Mouse (Mus musculus) midbrain, embryonic 11.5 days (tissue): ENCODE measurements around the gene Cbx8. TPM values are rescaled to one million over a fixed set of nuclear protein-coding genes. Genes with fewer than 3 reads are reported as not detected.
A peak's percentile ranks its signal among the peaks of the same experiment; 100 is the strongest.

Experiments
- ATAC-seq: fragments of 200-750 bp; cut with Nextera tagmentation; 2 replicates; pipeline ENCODE4 v1.8.0; 2017; ENCODE audit warnings: moderate TSS enrichment, moderate library complexity; ENCODE audit not compliant: low FRiP score
- DNase-seq: peaks from one replicate; pipeline ENCODE4 v3.0.0; 2015; ENCODE audit warnings: low spot score; ENCODE audit errors: missing footprints
- H3K27ac ChIP-seq: fragments of 300-500 bp; sonication (generic); 2 replicates; pipeline ENCODE4 v1.5.1; 2014; ENCODE audit warnings: low read depth, low read length
- H3K27me3 ChIP-seq: fragments of 300-500 bp; sonication (generic); 2 replicates; pipeline ENCODE4 v1.6.1; 2014; ENCODE audit warnings: mild to moderate bottlenecking, low read length, moderate library complexity, mixed read lengths; ENCODE audit not compliant: control insufficient read depth, insufficient read depth
- H3K36me3 ChIP-seq: fragments of 300-500 bp; sonication (generic); 2 replicates; pipeline ENCODE4 v1.6.1; 2014; ENCODE audit warnings: mild to moderate bottlenecking, low read length, moderate library complexity, mixed read lengths; ENCODE audit not compliant: control insufficient read depth, insufficient read depth
- H3K4me1 ChIP-seq: fragments of 300-500 bp; sonication (generic); 2 replicates; pipeline ENCODE4 v1.6.1; 2014; ENCODE audit warnings: low read length; ENCODE audit not compliant: control insufficient read depth, insufficient read depth
- H3K4me2 ChIP-seq: fragments of 300-500 bp; sonication (generic); 2 replicates; pipeline ENCODE4 v1.6.1; 2014; ENCODE audit warnings: mild to moderate bottlenecking, moderate library complexity
- H3K4me3 ChIP-seq: fragments of 300-500 bp; sonication (generic); 2 replicates; pipeline ENCODE4 v1.5.1; 2014; ENCODE audit warnings: low read depth, low read length
- H3K9ac ChIP-seq: fragments of 300-500 bp; sonication (generic); 2 replicates; pipeline ENCODE4 v1.6.1; 2014; ENCODE audit warnings: low read length
- H3K9me3 ChIP-seq: fragments of 300-500 bp; sonication (generic); 2 replicates; pipeline ENCODE4 v1.6.1; 2016; ENCODE audit warnings: low read length; ENCODE audit not compliant: control insufficient read depth
- WGBS: fragments of 180-500 bp; shearing (Covaris S2); extraction: QIAGEN DNeasy Blood & Tissue Kit; methylation state at CpG from one replicate; pipeline ENCODE4 v1.1.7; 2014; 5-methylcytosine and 5-hydroxymethylcytosine counted together
- polyA plus RNA-seq: library from polyadenylated mRNA; unstranded; fragments of >200 nt; fragmentation: Nextera tagmentation; extraction: Ambion mirVana; gene quantifications from 2 replicates; pipeline ENCODE4 v1.2.1, GENCODE M21; 2014

Gene Cbx8
- polyA plus RNA-seq: 11.3 and 11.9 TPM in 2 replicates

GRCm38 (mm10) chr11:119040600-119041324 lies at the start of gene Cbx8:
Gene Cbx8 (minus strand): TSS chr11:119040969.
- DNase-seq (peak; percentile 100), ATAC-seq (peak; percentile 92)
- Histone ChIP-seq H3K9ac (peak within 1 kb of the TSS; percentile 86), H3K4me2 (peak within 1 kb of the TSS; percentile 97), H3K27ac (peak within 1 kb of the TSS; percentile 76), H3K27me3 (peaks cover 75% of the 10 kb centered on the region), H3K36me3 (0 out of 2 replicates have a peak, but pooled peaks cover 3% of the 10 kb centered on the region), H3K4me1 (peaks cover 63% of the 10 kb centered on the region), H3K4me3 (peak within 1 kb of the TSS; percentile 59), H3K9me3 (no peaks in the 10 kb centered on the region)
- under 1% methylated on average over 56 of the region's 63 CpGs for WGBS

- peak; percentile 96 for DNase-seq
- peaks cover 31% of the 10 kb centered on the region for H3K4me1 ChIP-seq
- no peaks in the 10 kb centered on the region for H3K36me3 ChIP-seq
- H3K4me3 ChIP-seq: peak overlapping the region; percentile 50
- ATAC-seq: peak; percentile 6; the same call in 1 of the 2 replicates
- no peaks in the 10 kb centered on the region for H3K9me3 ChIP-seq
- H3K4me2 ChIP-seq: peak overlapping the region; percentile 97
- H3K27me3 ChIP-seq: peaks cover 58% of the 10 kb centered on the region
- peak overlapping the region; percentile 70 for H3K9ac ChIP-seq
- under 1% methylated on average over 73 of the region's 75 CpGs for WGBS
- H3K27ac ChIP-seq: peak overlapping the region; percentile 14; the same call in 1 of the 2 replicates
These were observed 49.5 kb upstream of the Cbx8 start for GRCm38 (mm10) chr11:119090076-119090960.

GRCm38 (mm10) chr11:119089235-119090075 lies 48.7 kb upstream of the Cbx8 start:
- H3K27ac ChIP-seq: no peak overlapping the region

GRCm38 (mm10) chr11:119088391-119089234 lies 47.8 kb upstream of the Cbx8 start:
- ATAC-seq: no peak
- Histone ChIP-seq H3K27ac (no peak overlapping the region), H3K4me3 (no peak overlapping the region), H3K4me2 (no peak overlapping the region), H3K9ac (no peak overlapping the region), H3K27me3 (peaks cover 65% of the 10 kb centered on the region), H3K36me3 (no peaks in the 10 kb centered on the region), H3K4me1 (peaks cover 44% of the 10 kb centered on the region), H3K9me3 (no peaks in the 10 kb centered on the region)
- peak; percentile 95 for DNase-seq
- under 1% methylated on average over 28 of the region's 28 CpGs for WGBS

More at GRCm38 (mm10) chr11:119089235-119090075, 48.7 kb upstream of the Cbx8 start:
- ATAC-seq (no peak), DNase-seq (peak; percentile 95)
- WGBS: under 1% methylated on average over 41 of the region's 41 CpGs
- Histone ChIP-seq H3K36me3 (no peaks in the 10 kb centered on the region), H3K4me1 (peaks cover 35% of the 10 kb centered on the region), H3K9ac (peak overlapping the region; percentile 70), H3K4me3 (peak overlapping the region; percentile 50), H3K4me2 (peak overlapping the region; percentile 97), H3K9me3 (no peaks in the 10 kb centered on the region), H3K27me3 (peaks cover 58% of the 10 kb centered on the region)

GRCm38 (mm10) chr11:119087301-119088082 lies 46.7 kb upstream of the Cbx8 start:
- DNase-seq (peak; percentile 92), ATAC-seq (no peak)
- H3K4me1 ChIP-seq: peaks cover 54% of the 10 kb centered on the region
- H3K27me3 ChIP-seq: peaks cover 77% of the 10 kb centered on the region
- no peak overlapping the region for H3K27ac ChIP-seq
- no peaks in the 10 kb centered on the region for H3K36me3 ChIP-seq
- WGBS: 2% methylated on average over 35 of the region's 35 CpGs
- no peak overlapping the region for H3K4me2 ChIP-seq
- H3K9me3 ChIP-seq: no peaks in the 10 kb centered on the region
- no peak overlapping the region for H3K9ac ChIP-seq
- H3K4me3 ChIP-seq: no peak overlapping the region

GRCm38 (mm10) chr11:119086144-119086971 lies 45.6 kb upstream of the Cbx8 start, which contains the start of gene Cbx4:
Gene Cbx4 (minus strand): TSS chr11:119086221.
- H3K27ac ChIP-seq: peak within 1 kb of the TSS; percentile 99
- WGBS: 1% methylated on average over 57 of the region's 67 CpGs
- 0 out of 2 replicates have a peak, but pooled peaks cover 2% of the 10 kb centered on the region for H3K36me3 ChIP-seq
- ATAC-seq: peak; percentile 85
- H3K27me3 ChIP-seq: peaks cover 80% of the 10 kb centered on the region
- peak within 1 kb of the TSS; percentile 83 for H3K4me3 ChIP-seq
- DNase-seq: peak; percentile 97
- H3K4me1 ChIP-seq: peaks cover 61% of the 10 kb centered on the region
- peak within 1 kb of the TSS; percentile 92 for H3K9ac ChIP-seq
- no peaks in the 10 kb centered on the region for H3K9me3 ChIP-seq
- H3K4me2 ChIP-seq: peak within 1 kb of the TSS; percentile 71
